Mouse (Mus musculus) liver, adult 2 months (tissue): Measurements from ENCODE around the gene Tnik. TPM values are rescaled to one million over a fixed set of nuclear protein-coding genes. Genes with fewer than 3 reads are reported as not detected.
A peak's percentile ranks its signal among the peaks of the same experiment; 100 is the strongest.

Source experiments
- DNase-seq: peaks from one replicate; pipeline ENCODE4 v3.0.0-alpha.2; 2011; ENCODE audit warnings: low read depth, low spot score; ENCODE audit errors: extremely low read depth
- H3K27ac ChIP-seq: fragments of 200-500 bp; replicated peaks from 2 replicates; pipeline ENCODE4 v1.5.1; 2012; ENCODE audit warnings: low read depth, mild to moderate bottlenecking, control low read depth, inconsistent platforms, low read length; ENCODE audit not compliant: insufficient read depth
- H3K27me3 ChIP-seq: fragments of 200-500 bp; 2 replicates; pipeline ENCODE4 v1.6.1; 2012; ENCODE audit warnings: mild to moderate bottlenecking, moderate library complexity, low read length, inconsistent platforms; ENCODE audit not compliant: control insufficient read depth, insufficient read depth
- H3K36me3 ChIP-seq: fragments of 200-500 bp; 2 replicates; pipeline ENCODE4 v1.6.1; 2012; ENCODE audit warnings: low read length, inconsistent platforms; ENCODE audit not compliant: control insufficient read depth, insufficient read depth
- H3K4me1 ChIP-seq: fragments of 200-500 bp; 2 replicates; pipeline ENCODE4 v1.6.1; 2011; ENCODE audit warnings: low read length; ENCODE audit not compliant: control insufficient read depth, insufficient read depth
- H3K4me3 ChIP-seq: fragments of 200-500 bp; 2 replicates; pipeline ENCODE4 v1.5.1; 2011; ENCODE audit warnings: low read depth, mild to moderate bottlenecking, control low read depth, low read length, moderate library complexity; ENCODE audit not compliant: insufficient read depth
- H3K79me2 ChIP-seq: fragments of 200-500 bp; 2 replicates; pipeline ENCODE4 v1.6.1; 2012; ENCODE audit warnings: inconsistent platforms, mild to moderate bottlenecking, low read length, moderate library complexity; ENCODE audit not compliant: control insufficient read depth, insufficient read depth
- H3K9ac ChIP-seq: fragments of 200-500 bp; 2 replicates; pipeline ENCODE4 v1.6.1; 2012; ENCODE audit warnings: low read depth, mild to moderate bottlenecking, control low read depth, inconsistent platforms, low read length
- CTCF ChIP-seq: fragments of 200-500 bp; IDR thresholded peaks from 2 replicates; pipeline ENCODE4 v1.5.1; 2011; ENCODE audit warnings: low read depth, low read length, control low read depth
- POLR2A ChIP-seq: fragments of 200-500 bp; IDR thresholded peaks from 2 replicates; pipeline ENCODE4 v1.6.1; 2011; ENCODE audit warnings: low read length, control low read depth; ENCODE audit not compliant: insufficient read depth; ENCODE audit errors: extremely low read depth
- WGBS: fragments of 180-500 bp; shearing (Covaris S2); methylation state at CpG from one replicate; pipeline ENCODE4 v1.1.7; 2018; 5-methylcytosine and 5-hydroxymethylcytosine counted together
- polyA plus RNA-seq: library from polyadenylated mRNA; depleted of rRNA; stranded (reverse); fragments of >200 nt; gene quantifications from 2 replicates; pipeline ENCODE4 v1.2.3, GENCODE M21; 2012
- total RNA-seq: library from RNA; depleted of rRNA; stranded (reverse); fragments of >200 nt; gene quantifications from 2 replicates; pipeline ENCODE4 v1.2.3, GENCODE M21; 2014

Tnik gene
- total and polyA plus RNA-seq, 2 experiments, result 1.2 to 2.8 TPM

- WGBS, result 55% methylated on average over 10 of the region's 10 CpGs
- TF ChIP-seq POLR2A (no peak), CTCF (peak; percentile 63)
- Histone ChIP-seq H3K79me2 (no peaks in the 10 kb centered on the region), H3K36me3 (no peaks in the 10 kb centered on the region), H3K4me3 (no peak overlapping the region), H3K27ac (no peak overlapping the region), H3K4me1 (no peaks in the 10 kb centered on the region), H3K9ac (no peak overlapping the region), H3K27me3 (no peaks in the 10 kb centered on the region)
- peak; percentile 26 for DNase-seq
Measured at GRCm38 (mm10) chr3:28562612-28563332, 299.8 kb downstream of the Tnik start.

GRCm38 (mm10) chr3:28564370-28565357 lies 301.6 kb downstream of the Tnik start:
- WGBS, result 73% methylated on average over 12 of the region's 12 CpGs

GRCm38 (mm10) chr3:28577301-28577700 lies 314.3 kb downstream of the Tnik start:
- no peaks in the 10 kb centered on the region for H3K79me2 ChIP-seq
- no peak overlapping the region for H3K27ac ChIP-seq
- no peak overlapping the region for H3K4me3 ChIP-seq
- H3K9ac ChIP-seq, result no peak overlapping the region
- no peaks in the 10 kb centered on the region for H3K27me3 ChIP-seq
- 59% methylated on average over 15 of the region's 15 CpGs for WGBS
- TF ChIP-seq CTCF (no peak), POLR2A (no peak)
- H3K36me3 ChIP-seq, result no peaks in the 10 kb centered on the region
- H3K4me1 ChIP-seq, result no peaks in the 10 kb centered on the region
- DNase-seq, result no peak

More at GRCm38 (mm10) chr3:28564370-28565357, 301.6 kb downstream of the Tnik start:
- Histone ChIP-seq H3K27ac (no peak overlapping the region), H3K4me1 (no peaks in the 10 kb centered on the region), H3K36me3 (no peaks in the 10 kb centered on the region), H3K4me3 (no peak overlapping the region), H3K27me3 (no peaks in the 10 kb centered on the region), H3K9ac (no peak overlapping the region), H3K79me2 (no peaks in the 10 kb centered on the region)
- no peak for DNase-seq
- TF ChIP-seq POLR2A (no peak), CTCF (0 out of 2 replicates have a peak, but pooled peaks have one; percentile 10)

- no peak for DNase-seq
- H3K9ac ChIP-seq, result no peak overlapping the region
- no peak overlapping the region for H3K4me3 ChIP-seq
- no peak for TF ChIP-seq CTCF
- TF ChIP-seq POLR2A, result no peak
- no peaks in the 10 kb centered on the region for H3K79me2 ChIP-seq
- H3K36me3 ChIP-seq, result no peaks in the 10 kb centered on the region
- H3K4me1 ChIP-seq, result no peaks in the 10 kb centered on the region
- WGBS, result 91% methylated on average over 18 of the region's 18 CpGs
- no peak overlapping the region for H3K27ac ChIP-seq
- no peaks in the 10 kb centered on the region for H3K27me3 ChIP-seq
Measured at GRCm38 (mm10) chr3:28578950-28579615, 316.1 kb downstream of the Tnik start.

- H3K36me3 ChIP-seq, result no peaks in the 10 kb centered on the region
- TF ChIP-seq POLR2A (no peak), CTCF (no peak)
- DNase-seq, result no peak
Measured at GRCm38 (mm10) chr3:28585750-28586465, 322.9 kb downstream of the Tnik start.

More at GRCm38 (mm10) chr3:28585750-28586465, 322.9 kb downstream of the Tnik start:
- no peak overlapping the region for H3K4me3 ChIP-seq
- no peaks in the 10 kb centered on the region for H3K79me2 ChIP-seq
- H3K9ac ChIP-seq, result no peak overlapping the region
- 71% methylated on average over 9 of the region's 9 CpGs for WGBS
- no peaks in the 10 kb centered on the region for H3K4me1 ChIP-seq
- H3K27ac ChIP-seq, result no peak overlapping the region
- H3K27me3 ChIP-seq, result no peaks in the 10 kb centered on the region
